Mouse (Mus musculus): ENCODE results near the gene Vav3.

DNA sequence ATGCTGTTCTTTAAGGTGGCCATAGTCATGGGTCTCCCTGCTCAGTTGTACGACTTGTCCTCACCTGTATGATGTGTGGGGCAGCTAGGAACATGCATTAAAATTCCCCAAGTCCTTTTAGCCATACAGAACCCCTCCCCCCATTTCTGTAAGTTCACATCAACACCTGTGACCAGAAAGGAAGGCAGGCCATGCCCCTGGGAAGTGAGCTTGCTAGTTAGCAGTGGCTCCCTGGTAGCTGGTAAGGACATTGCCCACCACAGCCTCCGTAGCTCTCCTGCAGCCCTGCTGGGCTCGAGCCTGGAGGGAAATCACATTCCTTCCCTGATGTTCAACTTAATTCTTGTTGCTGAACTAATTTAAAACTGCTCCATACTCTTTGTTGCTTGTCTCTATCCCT lies 146.3 kb downstream of the Vav3 start:
- TF ChIP-seq CTCF (IDR thresholded peaks at IDR 0.05; ENCODE audit: low read depth, low read length) (no peak), EP300 (IDR thresholded peaks at IDR 0.05; ENCODE audit: insufficient read depth, low read depth, low read length) (no peak)
